Mouse (Mus musculus) G1E (cell line): ENCODE measurements around the gene Nfkb2.

Experiments
- CTCF ChIP-seq: IDR thresholded peaks from 2 replicates; pipeline ENCODE4 v1.5.1; 2012; ENCODE audit warnings: low read depth, low read length, inconsistent platforms, mixed read lengths
- GATA1 ChIP-seq: IDR thresholded peaks from 2 replicates; pipeline ENCODE4 v1.6.1; 2012; ENCODE audit warnings: borderline replicate concordance, low read length, inconsistent platforms, mixed read lengths
- GATA2 ChIP-seq: IDR thresholded peaks from 2 replicates; pipeline ENCODE4 v1.6.1; 2012; ENCODE audit warnings: low read depth, low read length, inconsistent platforms, borderline replicate concordance
- POLR2AphosphoS5 ChIP-seq: IDR thresholded peaks from 2 replicates; pipeline ENCODE4 v1.6.1; 2012; ENCODE audit warnings: low read depth, low read length, inconsistent platforms; ENCODE audit not compliant: insufficient replicate concordance
- TAL1 ChIP-seq: conservative IDR thresholded peaks from 2 replicates; pipeline ENCODE4 v1.6.1; 2012; ENCODE audit warnings: low read depth, low read length, inconsistent platforms, mixed read lengths

GRCm38 (mm10) chr19:46347936-46348668, 44.0 kb downstream of the Nfkb2 start:
- no peak for TF ChIP-seq POLR2AphosphoS5
- TF ChIP-seq TAL1, result no peak
- no peak for TF ChIP-seq GATA1
- no peak for TF ChIP-seq CTCF
- TF ChIP-seq GATA2, result no peak
